8 mouse cellular contexts compared by ENCODE assay signal in genomic region chr6:122819306-122820070, GRCm38 (mm10). TPM values are rescaled to one million over a fixed set of nuclear protein-coding genes. Genes with fewer than 3 reads are reported as not detected.
DNase-seq lines count a peak whose midpoint lies in the region; ATAC-seq and TF ChIP-seq lines count a peak whose summit lies in the region.

Gene Foxj2, plus strand, starts transcription at chr6:122819914.

- H3K27ac ChIP-seq in bone marrow, adult 2 months (ENCODE audit: control insufficient read depth, insufficient read depth, low read depth, low read length, poor library complexity), result peak within 1 kb of the TSS; percentile 81
- peak within 1 kb of the TSS; percentile 73 for H3K27ac ChIP-seq in heart, embryonic 13.5 days (replicated peaks)
- peak within 1 kb of the TSS; percentile 86 for H3K27ac ChIP-seq in kidney, embryonic 16.5 days (ENCODE audit: low read length)
- peak within 1 kb of the TSS; percentile 75 for H3K27ac ChIP-seq in liver, embryonic 13.5 days
- H3K27ac ChIP-seq in stomach, embryonic 16.5 days (ENCODE audit: low read length), result peak within 1 kb of the TSS; percentile 80

- H3K36me3 ChIP-seq in C2C12 (ENCODE audit: control insufficient read depth, insufficient read depth), result no peaks in the 10 kb centered on the region
- H3K36me3 ChIP-seq in erythroblast, embryonic 14.5 days (ENCODE audit: control insufficient read depth), result peaks cover 4% of the 10 kb centered on the region; the same call in 1 of the 2 replicates
- peaks cover 5% of the 10 kb centered on the region; the same call in 1 of the 2 replicates for H3K36me3 ChIP-seq in heart, embryonic 13.5 days
- H3K36me3 ChIP-seq in kidney, embryonic 16.5 days (ENCODE audit: insufficient read depth, low read length), result no peaks in the 10 kb centered on the region
- no peaks in the 10 kb centered on the region for H3K36me3 ChIP-seq in liver, embryonic 13.5 days
- H3K36me3 ChIP-seq in stomach, embryonic 16.5 days (ENCODE audit: control insufficient read depth, insufficient read depth, low read length), result no peaks in the 10 kb centered on the region

- DNase-seq in liver, embryonic 13.5 days, result peak; percentile 55
- DNase-seq in naive thymus-derived CD4-positive, alpha-beta T cell, adult 2 months (ENCODE audit: low read depth), result peak; percentile 78

- peak within 1 kb of the TSS; percentile 97 for H3ac ChIP-seq in C2C12 (ENCODE audit: control insufficient read depth, insufficient read length, low read depth)

- 2% methylated on average over 61 of the region's 61 CpGs for WGBS in bone marrow, adult 2 months
- 2% methylated on average over 47 of the region's 61 CpGs for WGBS in heart, embryonic 13.5 days
- 1% methylated on average over 40 of the region's 61 CpGs for WGBS in kidney, embryonic 16.5 days
- 4% methylated on average over 52 of the region's 61 CpGs for WGBS in liver, embryonic 13.5 days (ENCODE audit: insufficient replicate concordance)
- WGBS in stomach, embryonic 16.5 days, result 1% methylated on average over 44 of the region's 61 CpGs

- H3K4me1 ChIP-seq in bone marrow, adult 2 months (ENCODE audit: control insufficient read depth, insufficient read depth, low read length), result peaks cover 5% of the 10 kb centered on the region
- H3K4me1 ChIP-seq in erythroblast, embryonic 14.5 days (ENCODE audit: control insufficient read depth), result peaks cover 61% of the 10 kb centered on the region
- peaks cover 35% of the 10 kb centered on the region for H3K4me1 ChIP-seq in heart, embryonic 13.5 days
- peaks cover 22% of the 10 kb centered on the region for H3K4me1 ChIP-seq in kidney, embryonic 16.5 days (ENCODE audit: insufficient read depth, low read length)
- peaks cover 51% of the 10 kb centered on the region for H3K4me1 ChIP-seq in liver, embryonic 13.5 days (replicated peaks)
- peaks cover 22% of the 10 kb centered on the region for H3K4me1 ChIP-seq in stomach, embryonic 16.5 days (ENCODE audit: control insufficient read depth, insufficient read depth, low read length)

- no peaks in the 10 kb centered on the region; the same call in 1 of the 2 replicates for H3K9me3 ChIP-seq in erythroblast, embryonic 14.5 days (ENCODE audit: control insufficient read depth, low read length)
- H3K9me3 ChIP-seq in heart, embryonic 13.5 days, result no peaks in the 10 kb centered on the region
- no peaks in the 10 kb centered on the region for H3K9me3 ChIP-seq in kidney, embryonic 16.5 days (ENCODE audit: low read length)
- H3K9me3 ChIP-seq in liver, embryonic 13.5 days (replicated peaks), result no peaks in the 10 kb centered on the region
- H3K9me3 ChIP-seq in stomach, embryonic 16.5 days (replicated peaks; ENCODE audit: control insufficient read depth, low read length), result no peaks in the 10 kb centered on the region

- H3K4me2 ChIP-seq in heart, embryonic 13.5 days, result peak within 1 kb of the TSS; percentile 84
- H3K4me2 ChIP-seq in kidney, embryonic 16.5 days (replicated peaks; ENCODE audit: low read depth, low read length), result peak within 1 kb of the TSS; percentile 86
- peak within 1 kb of the TSS; percentile 97 for H3K4me2 ChIP-seq in liver, embryonic 13.5 days
- H3K4me2 ChIP-seq in stomach, embryonic 16.5 days (ENCODE audit: low read depth, low read length), result peak within 1 kb of the TSS; percentile 85

- H3K9ac ChIP-seq in heart, embryonic 13.5 days, result peak within 1 kb of the TSS; percentile 98
- peak within 1 kb of the TSS; percentile 98 for H3K9ac ChIP-seq in kidney, embryonic 16.5 days (replicated peaks; ENCODE audit: low read length)
- peak within 1 kb of the TSS; percentile 94 for H3K9ac ChIP-seq in liver, embryonic 13.5 days
- H3K9ac ChIP-seq in stomach, embryonic 16.5 days (ENCODE audit: low read length), result peak within 1 kb of the TSS; percentile 97

- TF ChIP-seq CTCF in C2C12 (IDR thresholded peaks at IDR 0.05; ENCODE audit: control insufficient read depth, insufficient read depth, insufficient read length), result no peak
- TF ChIP-seq CTCF in bone marrow, adult 2 months (IDR thresholded peaks at IDR 0.05; ENCODE audit: control insufficient read depth, insufficient read depth, low read length), result no peak

- peaks cover 9% of the 10 kb centered on the region for H3K79me3 ChIP-seq in C2C12 (ENCODE audit: low read depth)

- TF ChIP-seq POLR2A in bone marrow, adult 2 months (IDR thresholded peaks at IDR 0.05; ENCODE audit: borderline replicate concordance, control insufficient read depth, low read depth, low read length), result peak; percentile 15; the same call in 1 of the 2 replicates

- H3K79me2 ChIP-seq in C2C12 (ENCODE audit: control insufficient read depth, insufficient read depth), result peaks cover 38% of the 10 kb centered on the region

- H3K4me3 ChIP-seq in C2C12 (ENCODE audit: insufficient read depth, poor library complexity, severe bottlenecking), result peak within 1 kb of the TSS; percentile 68
- peak within 1 kb of the TSS; percentile 89 for H3K4me3 ChIP-seq in bone marrow, adult 2 months (replicated peaks; ENCODE audit: control insufficient read depth, low read depth, low read length)
- H3K4me3 ChIP-seq in erythroblast, embryonic 14.5 days (replicated peaks), result peak within 1 kb of the TSS; percentile 71
- peak within 1 kb of the TSS; percentile 96 for H3K4me3 ChIP-seq in heart, embryonic 13.5 days
- H3K4me3 ChIP-seq in kidney, embryonic 16.5 days (ENCODE audit: low read length), result peak within 1 kb of the TSS; percentile 89
- peak within 1 kb of the TSS; percentile 85 for H3K4me3 ChIP-seq in liver, embryonic 13.5 days (replicated peaks)
- peak within 1 kb of the TSS; percentile 95 for H3K4me3 ChIP-seq in stomach, embryonic 16.5 days (replicated peaks; ENCODE audit: low read length)

- peak; percentile 84 for ATAC-seq in heart, embryonic 13.5 days (ENCODE audit: extremely low read depth, insufficient number of reproducible peaks, low FRiP score, low TSS enrichment)
- peak; percentile 81 for ATAC-seq in kidney, embryonic 16.5 days (ENCODE audit: low FRiP score, low TSS enrichment)
- peak; percentile 91 for ATAC-seq in liver, embryonic 13.5 days (ENCODE audit: low read depth)
- peak; percentile 92 for ATAC-seq in stomach, embryonic 16.5 days (ENCODE audit: insufficient read depth, low FRiP score)

- H3K27me3 ChIP-seq in C2C12 (ENCODE audit: control insufficient read depth, insufficient read depth, insufficient read length), result no peaks in the 10 kb centered on the region
- peaks cover 29% of the 10 kb centered on the region for H3K27me3 ChIP-seq in erythroblast, embryonic 14.5 days (ENCODE audit: control insufficient read depth)
- H3K27me3 ChIP-seq in heart, embryonic 13.5 days (replicated peaks), result no peaks in the 10 kb centered on the region
- no peaks in the 10 kb centered on the region for H3K27me3 ChIP-seq in kidney, embryonic 16.5 days (ENCODE audit: insufficient read depth, low read length)
- H3K27me3 ChIP-seq in liver, embryonic 13.5 days, result peaks cover 10% of the 10 kb centered on the region; the same call in 1 of the 2 replicates
- no peaks in the 10 kb centered on the region for H3K27me3 ChIP-seq in stomach, embryonic 16.5 days (ENCODE audit: control insufficient read depth, insufficient read depth, low read length)

TF ChIP-seq in C2C12, 6 proteins besides CTCF, POLR2A, EP300 and RAD21:
- no peak for TF ChIP-seq MYOD1 (IDR thresholded peaks at IDR 0.05; ENCODE audit: control insufficient read depth, insufficient read length, low read depth)
- no peak for TF ChIP-seq MAX (IDR thresholded peaks at IDR 0.05)
- TF ChIP-seq MYOG (IDR thresholded peaks at IDR 0.05; ENCODE audit: control insufficient read depth, extremely low read depth, insufficient read length), result no peak
- TF ChIP-seq FOSL1 (IDR thresholded peaks at IDR 0.05; ENCODE audit: insufficient read depth, low read length, poor library complexity, severe bottlenecking), result no peak
- TF ChIP-seq USF1 (IDR thresholded peaks at IDR 0.05; ENCODE audit: low read depth), result no peak
- no peak for TF ChIP-seq CEBPB (IDR thresholded peaks at IDR 0.05; ENCODE audit: low read depth)

RNA-seq across cellular contexts. Expression of gene Foxj2, which starts in this region (rescaled TPM):
- polyA plus RNA-seq in C2C12 (2012; fragmentation: generic; extraction: Trizol), result 6.5 TPM
- polyA plus RNA-seq in bone marrow, adult 2 months (2011; ENCODE audit: insufficient read depth, insufficient read length, low replicate concordance, missing spikeins), result 9.6 and 18.0 TPM in 2 replicates
- 0.56 and 0.83 TPM in 2 replicates for polyA plus RNA-seq in erythroblast, embryonic 14.5 days (2012)
- 4.8 and 5.6 TPM in 2 replicates for polyA plus RNA-seq in heart, embryonic 13.5 days (2015; fragmentation: Nextera tagmentation; extraction: Ambion mirVana)
- 5.8 and 6.4 TPM in 2 replicates for polyA plus RNA-seq in kidney, embryonic 16.5 days (2015; fragmentation: Nextera tagmentation; extraction: Ambion mirVana)
- 1.0 and 1.2 TPM in 2 replicates for polyA plus RNA-seq in liver, embryonic 13.5 days (2015; fragmentation: Nextera tagmentation; extraction: Ambion mirVana)
- 5.2 and 5.9 TPM in 2 replicates for polyA plus RNA-seq in stomach, embryonic 16.5 days (2015; fragmentation: Nextera tagmentation; extraction: Ambion mirVana)

Comparison
In these comparisons a context has a peak if more than half of its experiments do, and no peak if none do; other contexts are left out.
1. Peak in every context shown above with its lines: DNase-seq, ATAC-seq, H3K4me3 ChIP-seq and H3K27ac ChIP-seq.